Mouse (Mus musculus): Measurements from ENCODE around the gene Pagr1a. TPM values are rescaled to one million over a fixed set of nuclear protein-coding genes. Genes with fewer than 3 reads are reported as not detected.

Gene Pagr1a
- polyA plus RNA-seq, 1 experiment from 2014 or later: 20.7 TPM

DNA sequence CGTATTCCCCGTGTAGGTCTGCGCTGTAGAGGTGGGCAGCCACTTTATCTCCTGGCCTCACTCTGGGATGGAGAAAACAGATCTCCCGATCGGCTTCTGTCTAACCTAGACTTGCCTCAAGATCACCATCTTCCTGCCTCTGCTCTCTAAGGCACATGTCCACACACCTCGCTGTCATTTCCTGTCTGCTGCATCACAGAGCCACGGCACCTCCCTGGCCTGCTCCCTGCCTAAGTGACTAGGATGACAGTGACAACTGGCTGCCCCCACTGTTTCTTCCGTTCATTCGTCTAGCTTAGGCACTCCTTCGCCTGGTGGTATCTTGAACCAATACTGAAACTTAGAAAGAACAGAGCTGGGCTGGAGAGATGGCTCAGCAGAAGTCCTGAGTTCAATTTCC is 17.6 kb downstream of the Pagr1a start:
- Histone ChIP-seq H3K27ac (ENCODE audit: low read length) (no peak overlapping the region), H3K9me3 (ENCODE audit: low read length) (no peaks in the 10 kb centered on the region), H3K27me3 (replicated peaks; ENCODE audit: insufficient read depth, low read length) (no peaks in the 10 kb centered on the region), H3K4me3 (ENCODE audit: low read depth, low read length) (no peak overlapping the region), H3K9ac (replicated peaks; ENCODE audit: low read depth) (no peak overlapping the region), H3K4me2 (replicated peaks; ENCODE audit: low read depth, low read length) (no peak overlapping the region), H3K4me1 (ENCODE audit: insufficient read depth, low read depth, low read length) (no peaks in the 10 kb centered on the region), H3K36me3 (ENCODE audit: insufficient read depth, low read length) (peaks cover 26% of the 10 kb centered on the region)
- ATAC-seq (no peak), DNase-seq (ENCODE audit: low spot score) (no peak)
- WGBS: 58% methylated on average over 10 of the region's 10 CpGs
- TF ChIP-seq EP300 (IDR thresholded peaks at IDR 0.05) (no peak), CTCF (IDR thresholded peaks at IDR 0.05) (no peak)

DNA sequence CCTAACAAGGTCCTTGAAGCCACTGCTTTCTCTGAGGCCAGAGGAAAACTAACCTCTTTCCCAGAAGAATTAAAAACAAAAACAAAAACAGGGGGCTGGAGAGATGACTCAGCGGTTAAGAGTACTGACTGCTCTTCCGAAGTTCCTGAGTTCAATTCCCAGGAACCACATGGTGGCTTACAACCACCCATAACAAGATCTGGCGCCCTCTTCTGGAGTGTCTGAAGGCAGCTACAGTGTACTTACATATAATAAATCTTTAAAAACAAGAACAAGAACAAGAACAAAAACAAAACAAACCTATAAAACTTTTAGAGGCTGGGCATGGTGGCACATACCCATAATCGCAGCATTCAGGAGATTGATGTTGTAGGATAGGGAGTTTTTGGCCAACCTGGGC is 20.7 kb downstream of the Pagr1a start:
- Histone ChIP-seq H3K36me3 (ENCODE audit: insufficient read depth, low read length) (peaks cover 29% of the 10 kb centered on the region), H3K4me3 (ENCODE audit: low read depth, low read length) (no peak overlapping the region), H3K27ac (ENCODE audit: low read length) (no peak overlapping the region), H3K9me3 (ENCODE audit: low read length) (no peaks in the 10 kb centered on the region), H3K27me3 (replicated peaks; ENCODE audit: insufficient read depth, low read length) (no peaks in the 10 kb centered on the region), H3K4me2 (replicated peaks; ENCODE audit: low read depth, low read length) (no peak overlapping the region), H3K9ac (replicated peaks; ENCODE audit: low read depth) (no peak overlapping the region), H3K4me1 (ENCODE audit: insufficient read depth, low read depth, low read length) (no peaks in the 10 kb centered on the region)
- WGBS: 85% methylated on average over 4 of the region's 4 CpGs
- DNase-seq (ENCODE audit: low spot score) (no peak), ATAC-seq (no peak)
- TF ChIP-seq CTCF (IDR thresholded peaks at IDR 0.05): peak; percentile 39
- no peak for TF ChIP-seq EP300 (IDR thresholded peaks at IDR 0.05)

GRCm38 (mm10) chr7:126988816-126989215 is 28.3 kb downstream of the Pagr1a start:
- 49% methylated on average over 8 of the region's 8 CpGs for WGBS
- H3K27me3 ChIP-seq (replicated peaks; ENCODE audit: insufficient read depth, low read length): no peaks in the 10 kb centered on the region
- H3K4me3 ChIP-seq (ENCODE audit: low read depth, low read length): no peak overlapping the region
- H3K4me2 ChIP-seq (replicated peaks; ENCODE audit: low read depth, low read length): no peak overlapping the region
- ATAC-seq (no peak), DNase-seq (ENCODE audit: low spot score) (no peak)
- H3K9ac ChIP-seq (replicated peaks; ENCODE audit: low read depth): no peak overlapping the region
- TF ChIP-seq EP300 (IDR thresholded peaks at IDR 0.05) (no peak), CTCF (IDR thresholded peaks at IDR 0.05) (no peak)
- no peaks in the 10 kb centered on the region for H3K9me3 ChIP-seq (ENCODE audit: low read length)
- no peaks in the 10 kb centered on the region for H3K4me1 ChIP-seq (ENCODE audit: insufficient read depth, low read depth, low read length)
- H3K36me3 ChIP-seq (ENCODE audit: insufficient read depth, low read length): peaks cover 13% of the 10 kb centered on the region
- H3K27ac ChIP-seq (ENCODE audit: low read length): no peak overlapping the region

GRCm38 (mm10) chr7:126986319-126986718 is 30.8 kb downstream of the Pagr1a start:
- H3K4me2 ChIP-seq (replicated peaks; ENCODE audit: low read depth, low read length): no peak overlapping the region
- TF ChIP-seq CTCF (IDR thresholded peaks at IDR 0.05) (peak; percentile 80), EP300 (IDR thresholded peaks at IDR 0.05) (no peak)
- no peak overlapping the region for H3K27ac ChIP-seq (ENCODE audit: low read length)
- H3K36me3 ChIP-seq (ENCODE audit: insufficient read depth, low read length): peaks cover 9% of the 10 kb centered on the region
- H3K27me3 ChIP-seq (replicated peaks; ENCODE audit: insufficient read depth, low read length): no peaks in the 10 kb centered on the region
- no peak overlapping the region for H3K9ac ChIP-seq (replicated peaks; ENCODE audit: low read depth)
- H3K4me3 ChIP-seq (ENCODE audit: low read depth, low read length): no peak overlapping the region
- no peaks in the 10 kb centered on the region for H3K9me3 ChIP-seq (ENCODE audit: low read length)
- 37% methylated on average over 9 of the region's 9 CpGs for WGBS
- H3K4me1 ChIP-seq (ENCODE audit: insufficient read depth, low read depth, low read length): no peaks in the 10 kb centered on the region
- ATAC-seq (peak; percentile 77), DNase-seq (ENCODE audit: low spot score) (peak; percentile 70)

DNA sequence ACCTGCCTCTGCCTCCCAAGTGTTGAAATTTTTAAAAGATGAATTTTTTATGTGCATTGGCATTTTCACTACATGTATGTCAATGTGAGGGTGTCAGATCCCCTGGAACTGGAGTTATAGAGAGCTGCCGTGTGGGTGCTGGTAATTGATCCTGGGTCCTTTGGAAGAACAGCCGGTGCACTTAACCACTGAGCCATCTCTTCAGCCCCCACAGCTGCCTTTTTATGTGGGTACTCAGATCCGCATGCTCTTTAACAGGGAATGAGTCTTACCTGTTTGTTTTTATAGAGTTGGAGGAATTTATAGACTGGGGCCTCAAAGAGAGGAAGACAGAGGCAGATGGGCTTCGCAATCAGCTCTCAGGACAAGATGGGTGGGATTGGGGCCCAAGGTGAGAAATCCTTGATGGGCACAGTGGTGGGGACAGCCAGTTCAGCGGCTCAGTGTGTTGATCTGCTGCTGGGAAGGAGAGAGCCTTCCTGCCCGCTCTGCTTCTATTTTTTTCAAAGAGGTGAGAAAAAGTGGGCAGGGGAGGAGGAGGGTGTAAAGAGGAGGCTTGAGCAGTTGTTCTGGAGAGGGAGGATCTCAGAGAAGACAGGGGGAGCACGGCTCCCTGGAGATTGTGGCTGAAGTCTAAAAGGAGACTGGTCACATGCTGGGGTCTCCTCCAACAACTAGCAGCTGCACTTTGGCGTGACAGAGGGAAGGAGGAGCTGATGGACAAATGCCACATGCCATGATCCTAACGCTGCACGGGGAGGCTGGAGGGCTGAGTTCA is 32.3 kb downstream of the Pagr1a start:
- 32% methylated on average over 10 of the region's 10 CpGs for WGBS
- Histone ChIP-seq H3K27me3 (replicated peaks; ENCODE audit: insufficient read depth, low read length) (no peaks in the 10 kb centered on the region), H3K36me3 (ENCODE audit: insufficient read depth, low read length) (peaks cover 9% of the 10 kb centered on the region), H3K9me3 (ENCODE audit: low read length) (no peaks in the 10 kb centered on the region), H3K4me3 (ENCODE audit: low read depth, low read length) (no peak overlapping the region), H3K4me2 (replicated peaks; ENCODE audit: low read depth, low read length) (no peak overlapping the region), H3K27ac (ENCODE audit: low read length) (no peak overlapping the region), H3K4me1 (ENCODE audit: insufficient read depth, low read depth, low read length) (no peaks in the 10 kb centered on the region), H3K9ac (replicated peaks; ENCODE audit: low read depth) (no peak overlapping the region)
- no peak for TF ChIP-seq EP300 (IDR thresholded peaks at IDR 0.05)
- TF ChIP-seq CTCF (IDR thresholded peaks at IDR 0.05): no peak
- DNase-seq (ENCODE audit: low spot score): peak; percentile 39
- peak; percentile 38 for ATAC-seq

GRCm38 (mm10) chr7:126983113-126983512 is 34.0 kb downstream of the Pagr1a start:
- no peaks in the 10 kb centered on the region for H3K4me1 ChIP-seq (ENCODE audit: insufficient read depth, low read depth, low read length)
- H3K4me2 ChIP-seq (replicated peaks; ENCODE audit: low read depth, low read length): no peak overlapping the region
- no peak for DNase-seq (ENCODE audit: low spot score)
- no peaks in the 10 kb centered on the region for H3K27me3 ChIP-seq (replicated peaks; ENCODE audit: insufficient read depth, low read length)
- peaks cover 7% of the 10 kb centered on the region for H3K36me3 ChIP-seq (ENCODE audit: insufficient read depth, low read length)
- 72% methylated on average over 7 of the region's 7 CpGs for WGBS
- no peaks in the 10 kb centered on the region for H3K9me3 ChIP-seq (ENCODE audit: low read length)
- ATAC-seq: no peak
- no peak overlapping the region for H3K9ac ChIP-seq (replicated peaks; ENCODE audit: low read depth)
- H3K27ac ChIP-seq (ENCODE audit: low read length): no peak overlapping the region
- H3K4me3 ChIP-seq (ENCODE audit: low read depth, low read length): no peak overlapping the region
- TF ChIP-seq CTCF (IDR thresholded peaks at IDR 0.05): no peak
- TF ChIP-seq EP300 (IDR thresholded peaks at IDR 0.05): no peak
